Mouse (Mus musculus) thymus, adult 2 months (tissue): ENCODE measurements around the gene Wt1. TPM values are rescaled to one million over a fixed set of nuclear protein-coding genes. Genes with fewer than 3 reads are reported as not detected.

ENCODE experiments used
- DNase-seq: peaks from one replicate; pipeline ENCODE4 v3.0.0; 2021
- H3K27ac ChIP-seq: fragments of 200-500 bp; 2 replicates; pipeline ENCODE4 v1.5.1; 2012; ENCODE audit warnings: low read length, control low read depth; ENCODE audit not compliant: control insufficient read depth, insufficient read depth
- H3K27me3 ChIP-seq: fragments of 200-500 bp; 2 replicates; pipeline ENCODE4 v1.6.1; 2012; ENCODE audit warnings: mild to moderate bottlenecking, low read length, moderate library complexity, mixed read lengths; ENCODE audit not compliant: control insufficient read depth, insufficient read depth
- H3K36me3 ChIP-seq: fragments of 200-500 bp; 2 replicates; pipeline ENCODE4 v1.6.1; 2012; ENCODE audit warnings: mild to moderate bottlenecking, low read length, moderate library complexity; ENCODE audit not compliant: control insufficient read depth, insufficient read depth
- H3K4me1 ChIP-seq: fragments of 200-500 bp; replicated peaks from 2 replicates; pipeline ENCODE4 v1.6.1; 2012; ENCODE audit warnings: low read length; ENCODE audit not compliant: control insufficient read depth, insufficient read depth
- H3K4me3 ChIP-seq: fragments of 200-500 bp; 2 replicates; pipeline ENCODE4 v1.5.1; 2012; ENCODE audit warnings: mild to moderate bottlenecking, low read length, control low read depth, moderate library complexity; ENCODE audit not compliant: control insufficient read depth, insufficient read depth
- CTCF ChIP-seq: fragments of 200-500 bp; IDR thresholded peaks from 2 replicates; pipeline ENCODE4 v1.5.1; 2012; ENCODE audit warnings: mild to moderate bottlenecking, control low read depth, low read length, moderate library complexity, borderline replicate concordance; ENCODE audit not compliant: control insufficient read depth, poor library complexity, insufficient read depth; ENCODE audit errors: extremely low read depth
- POLR2A ChIP-seq: fragments of 200-500 bp; IDR thresholded peaks from 2 replicates; pipeline ENCODE4 v1.6.1; 2012; ENCODE audit warnings: mild to moderate bottlenecking, low read length, control low read depth, moderate library complexity; ENCODE audit not compliant: control insufficient read depth, poor library complexity, insufficient read depth; ENCODE audit errors: extremely low read depth
- WGBS: fragments of 180-500 bp; shearing (Covaris S2); methylation state at CpG from one replicate; pipeline ENCODE4 v1.1.7; 2018; 5-methylcytosine and 5-hydroxymethylcytosine counted together
- polyA plus RNA-seq: library from polyadenylated mRNA; depleted of rRNA; stranded (reverse); fragments of >200 nt; gene quantifications from 2 replicates; pipeline ENCODE4 v1.2.3, GENCODE M21; 2012

Gene Wt1
- polyA plus RNA-seq, 1 experiment = 3.9 TPM

DNA sequence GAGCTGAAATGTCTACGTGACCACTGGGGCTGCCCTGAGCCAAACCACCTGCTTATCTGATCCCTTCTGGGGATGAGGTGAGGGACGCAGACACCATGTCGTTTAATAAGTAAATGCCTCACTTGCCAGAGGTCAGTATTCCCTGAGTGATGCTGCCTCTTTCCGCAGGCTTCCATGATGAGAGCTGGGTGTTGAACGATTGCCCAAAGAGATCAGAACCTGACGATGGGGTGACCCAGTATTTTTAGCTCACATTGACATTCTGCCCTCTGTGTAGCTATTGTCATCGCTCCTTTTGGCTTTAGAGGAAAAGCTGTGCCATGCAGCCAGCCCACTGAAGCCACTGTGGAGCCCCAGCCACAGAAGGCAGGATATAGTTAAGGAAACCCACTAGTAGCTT is 13.1 kb downstream of the Wt1 start:
- TF ChIP-seq CTCF (no peak), POLR2A (no peak)
- H3K27me3 ChIP-seq = no peaks in the 10 kb centered on the region
- DNase-seq = no peak
- no peaks in the 10 kb centered on the region for H3K4me1 ChIP-seq
- 70% methylated on average over 7 of the region's 7 CpGs for WGBS
- no peak overlapping the region for H3K27ac ChIP-seq
- H3K36me3 ChIP-seq = no peaks in the 10 kb centered on the region
- no peak overlapping the region for H3K4me3 ChIP-seq

DNA sequence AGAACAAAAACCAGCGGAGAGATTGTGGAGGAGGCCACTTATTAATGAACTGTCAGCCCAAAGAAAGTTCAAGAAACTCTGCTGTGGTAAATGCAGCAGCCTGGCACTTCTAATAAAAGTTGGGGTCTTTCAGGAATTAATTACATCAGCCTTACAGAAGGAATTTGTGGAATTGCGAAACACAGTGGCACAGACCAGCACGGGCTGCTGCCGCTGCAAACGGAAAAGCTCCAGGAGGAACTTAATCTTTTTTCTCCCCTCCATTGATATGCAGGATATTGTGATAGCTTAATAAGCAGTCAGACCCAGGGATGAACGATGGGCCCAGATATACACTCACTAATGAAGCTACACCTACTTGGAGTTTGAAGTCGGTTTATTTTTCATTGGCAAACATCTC is 15.0 kb downstream of the Wt1 start:
- no peaks in the 10 kb centered on the region for H3K4me1 ChIP-seq
- H3K4me3 ChIP-seq = no peak overlapping the region
- no peaks in the 10 kb centered on the region for H3K36me3 ChIP-seq
- DNase-seq = no peak
- H3K27me3 ChIP-seq = no peaks in the 10 kb centered on the region
- TF ChIP-seq CTCF (no peak), POLR2A (no peak)
- H3K27ac ChIP-seq = no peak overlapping the region
- WGBS = 80% methylated on average over 7 of the region's 7 CpGs

DNA sequence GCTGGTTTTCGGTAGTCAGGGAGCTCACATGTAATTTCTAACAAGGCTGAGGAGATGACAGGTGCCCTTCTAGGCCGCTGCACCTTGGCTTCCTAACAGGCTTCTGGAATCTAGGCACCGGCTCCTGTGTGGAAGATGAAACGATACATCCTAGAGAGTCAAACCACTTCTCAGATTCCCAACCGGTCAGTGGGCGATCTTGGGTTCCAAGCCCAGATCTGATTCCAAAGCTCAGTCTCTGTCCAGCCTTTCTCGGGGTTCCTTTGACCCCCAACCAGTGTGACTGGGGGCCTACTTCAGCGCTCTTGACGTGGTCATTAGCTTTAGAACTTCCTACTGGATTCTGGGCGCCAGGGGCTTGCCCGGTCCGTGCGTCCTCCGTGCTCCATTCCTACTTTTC is 17.4 kb downstream of the Wt1 start:
- DNase-seq = no peak
- WGBS = 91% methylated on average over 14 of the region's 14 CpGs
- no peak overlapping the region for H3K4me3 ChIP-seq
- H3K36me3 ChIP-seq = no peaks in the 10 kb centered on the region
- TF ChIP-seq CTCF (no peak), POLR2A (no peak)
- H3K27me3 ChIP-seq = no peaks in the 10 kb centered on the region
- no peaks in the 10 kb centered on the region for H3K4me1 ChIP-seq
- no peak overlapping the region for H3K27ac ChIP-seq

DNA sequence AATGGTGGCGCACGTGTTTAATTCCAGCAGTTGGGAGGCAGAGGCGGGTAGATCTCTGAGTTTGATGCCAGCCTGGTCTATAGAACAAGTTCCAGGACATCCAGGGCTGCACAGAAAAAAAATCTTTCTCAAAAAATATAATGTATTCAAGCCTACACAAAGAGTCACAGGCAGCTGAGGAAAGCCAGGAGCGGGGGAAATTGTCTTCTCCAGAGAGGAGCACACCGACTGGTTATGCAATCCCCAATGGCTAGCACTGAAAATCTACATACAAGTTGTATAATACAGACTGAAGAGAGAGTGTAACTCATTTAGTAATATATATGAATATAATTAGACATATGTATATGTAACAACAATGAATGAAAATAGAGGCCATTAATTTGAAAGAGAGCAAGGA is 25.2 kb downstream of the Wt1 start:
- TF ChIP-seq CTCF (no peak), POLR2A (no peak)
- no peak for DNase-seq
- no peaks in the 10 kb centered on the region for H3K36me3 ChIP-seq
- H3K27ac ChIP-seq = no peak overlapping the region
- H3K4me1 ChIP-seq = no peaks in the 10 kb centered on the region
- WGBS = 93% methylated on average over 5 of the region's 5 CpGs
- H3K27me3 ChIP-seq = no peaks in the 10 kb centered on the region
- no peak overlapping the region for H3K4me3 ChIP-seq

DNA sequence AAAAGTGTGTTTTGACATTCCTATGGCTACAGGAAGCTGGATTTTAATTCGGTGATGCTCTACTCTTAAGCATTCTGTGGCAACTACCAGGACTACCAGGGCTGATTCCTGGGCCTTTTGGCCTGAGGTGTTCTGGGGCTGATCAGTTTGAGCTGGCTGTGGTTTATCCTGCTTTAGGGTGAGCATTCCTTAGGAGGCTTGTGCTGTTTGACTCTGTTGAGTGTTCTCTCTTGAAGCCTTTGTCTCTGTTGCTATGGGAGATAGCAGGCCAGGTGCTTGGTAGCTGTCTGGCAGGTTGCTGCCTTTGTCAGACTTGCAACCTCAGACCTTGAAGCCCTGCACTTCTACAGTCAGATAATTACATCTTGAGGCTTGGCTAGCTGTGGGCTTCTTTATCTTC is 26.7 kb downstream of the Wt1 start:
- no peak overlapping the region for H3K4me3 ChIP-seq
- H3K27me3 ChIP-seq = no peaks in the 10 kb centered on the region
- no peak for DNase-seq
- 79% methylated on average over 1 of the region's 1 CpGs for WGBS
- H3K27ac ChIP-seq = no peak overlapping the region
- TF ChIP-seq CTCF (no peak), POLR2A (no peak)
- no peaks in the 10 kb centered on the region for H3K4me1 ChIP-seq
- no peaks in the 10 kb centered on the region for H3K36me3 ChIP-seq

DNA sequence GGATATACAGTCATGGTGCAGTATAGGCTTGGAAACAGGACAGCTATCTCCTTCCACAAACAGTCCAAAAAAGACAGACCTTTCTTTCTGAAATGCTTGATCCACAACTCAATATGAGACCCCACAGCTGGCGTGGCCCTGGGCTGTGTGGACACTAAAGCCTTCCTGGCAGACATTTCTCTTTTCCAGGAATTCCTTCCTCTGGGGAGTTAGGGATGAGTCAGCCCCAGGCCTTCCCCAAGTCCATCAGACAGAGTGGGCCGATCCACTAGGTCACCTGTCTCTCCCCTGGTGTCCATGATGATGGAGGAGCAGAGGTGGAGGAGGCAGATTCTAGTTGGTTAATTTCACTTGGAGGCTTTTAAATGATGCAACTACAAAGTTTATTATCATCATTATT is 34.6 kb downstream of the Wt1 start:
- 89% methylated on average over 2 of the region's 2 CpGs for WGBS
- no peaks in the 10 kb centered on the region for H3K4me1 ChIP-seq
- TF ChIP-seq CTCF (no peak), POLR2A (no peak)
- no peak overlapping the region for H3K27ac ChIP-seq
- no peak overlapping the region for H3K4me3 ChIP-seq
- no peak for DNase-seq
- H3K27me3 ChIP-seq = no peaks in the 10 kb centered on the region
- H3K36me3 ChIP-seq = no peaks in the 10 kb centered on the region

DNA sequence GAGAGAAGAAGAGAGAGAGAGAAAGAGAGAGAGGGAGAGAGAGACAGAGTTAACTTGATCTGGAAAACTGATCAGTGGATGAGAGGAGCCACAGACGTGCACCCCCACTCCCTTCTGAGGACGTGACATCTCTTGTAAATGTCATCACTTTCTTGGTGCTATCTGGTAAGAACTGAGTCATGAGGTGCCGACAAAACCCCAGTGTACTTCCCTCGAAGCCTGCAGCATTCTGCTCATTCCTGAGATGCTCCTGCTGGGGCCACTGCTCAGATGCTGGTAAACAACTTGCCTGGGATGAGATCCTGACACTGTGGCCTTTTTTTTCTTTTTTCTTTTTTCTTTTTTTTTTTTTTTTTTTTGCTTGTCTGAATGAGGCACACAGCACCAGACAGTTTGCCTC is 36.4 kb downstream of the Wt1 start:
- TF ChIP-seq POLR2A = no peak
- no peak for DNase-seq
- WGBS = 41% methylated on average over 4 of the region's 4 CpGs
- Histone ChIP-seq H3K27ac (no peak overlapping the region), H3K27me3 (no peaks in the 10 kb centered on the region), H3K36me3 (no peaks in the 10 kb centered on the region), H3K4me3 (no peak overlapping the region), H3K4me1 (no peaks in the 10 kb centered on the region)
